Mouse (Mus musculus): ENCODE measurements around the gene Nlk.

Gene Nlk

DNA sequence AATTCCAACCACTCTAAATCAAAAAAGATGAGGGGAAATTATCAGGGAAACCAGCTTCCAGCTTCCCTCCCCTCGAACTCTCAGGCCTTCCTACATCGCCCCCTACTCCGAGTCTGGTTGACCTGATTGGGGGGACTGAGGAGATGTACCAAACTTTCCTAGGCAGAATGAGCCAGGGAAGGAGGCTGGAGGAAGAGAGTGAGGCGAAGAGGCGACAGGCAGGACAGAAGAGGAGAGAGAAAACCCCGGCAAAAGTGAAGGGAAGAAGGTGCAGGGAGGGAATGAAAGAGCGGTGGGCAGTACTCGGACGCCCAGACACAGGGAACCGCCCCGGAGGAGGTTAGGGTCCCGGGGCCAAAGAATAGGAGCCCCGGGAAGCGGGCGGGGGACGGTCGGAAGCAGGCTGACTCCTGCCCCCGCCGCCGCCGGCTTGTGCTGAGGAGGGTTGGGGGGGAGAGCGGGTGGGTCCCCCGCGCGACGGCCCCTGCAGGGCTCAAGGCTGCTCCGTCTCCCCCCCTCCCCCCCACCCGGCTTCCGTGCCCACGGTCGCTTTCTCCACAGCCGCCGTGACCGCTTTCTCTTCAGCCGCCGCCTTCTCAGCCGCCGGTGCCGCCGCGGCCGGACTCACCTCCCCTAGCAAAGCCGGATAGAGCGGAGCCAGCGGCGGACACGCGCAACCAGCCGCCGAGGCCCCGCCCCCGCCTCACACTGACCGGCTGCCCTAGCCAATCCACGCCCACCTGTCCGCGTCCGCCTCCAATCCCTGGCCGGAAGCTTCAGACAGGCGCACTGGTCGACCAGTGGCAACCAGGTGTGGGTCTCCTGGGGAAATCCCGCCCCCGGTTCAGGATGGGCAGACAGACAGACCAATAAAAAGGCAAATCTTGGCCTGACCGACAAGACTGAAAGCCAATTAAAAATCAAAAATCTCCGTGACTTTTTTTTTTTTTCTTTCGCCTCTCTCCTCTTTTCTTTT is at the start of gene Nlk:
Gene Nlk, minus strand, starts transcription at position 597 of the 976 bp plus-strand sequence.
- peak; percentile 100 for DNase-seq (ENCODE audit: low spot score in 2 of 2)

DNA sequence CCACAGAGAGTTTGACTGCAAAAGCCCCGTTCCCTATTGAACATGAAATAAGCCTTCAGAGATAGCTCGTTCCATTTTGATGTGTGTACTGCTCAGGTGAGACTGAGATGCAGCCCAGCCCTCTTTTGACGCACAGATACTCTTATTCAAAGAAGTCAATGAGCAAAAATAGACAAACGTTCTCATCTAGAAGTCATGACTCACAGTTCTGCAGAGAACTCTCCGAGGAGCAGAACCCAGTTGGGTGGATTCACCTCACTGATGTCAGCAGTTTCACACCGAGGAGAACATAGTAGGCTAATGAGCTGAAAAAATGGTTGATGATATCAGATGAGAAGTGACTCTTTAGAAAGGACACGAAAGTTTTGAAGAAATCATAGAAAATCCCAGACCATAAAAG is 49.1 kb upstream of the Nlk start:
- no peak for DNase-seq (ENCODE audit: low spot score in 2 of 2)

DNA sequence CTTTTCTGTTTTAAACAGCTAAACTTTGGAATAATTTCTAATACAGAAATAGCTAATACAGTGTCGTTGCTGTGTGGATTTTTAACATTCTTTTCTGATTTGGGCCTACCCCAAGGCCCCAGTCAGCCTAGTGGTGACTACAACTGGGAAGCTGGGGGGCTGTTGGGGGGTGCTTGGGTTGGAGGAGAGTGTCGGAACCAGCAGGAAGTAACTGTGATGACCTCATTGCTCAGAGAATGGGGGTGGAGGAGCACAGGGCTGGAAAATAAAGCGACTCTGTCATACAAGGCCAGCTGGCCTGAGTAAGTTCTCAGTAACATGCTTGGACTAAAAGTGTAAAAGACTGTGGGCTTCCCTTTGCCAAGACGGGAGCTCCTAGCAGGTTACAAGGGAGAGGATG is 48.3 kb upstream of the Nlk start:
- no peak for DNase-seq (ENCODE audit: low spot score in 2 of 2)

- DNase-seq (ENCODE audit: low spot score in 2 of 2): no peak
These were observed 45.3 kb upstream of the Nlk start for GRCm38 (mm10) chr11:78742461-78742860.

GRCm38 (mm10) chr11:78741958-78742357 is 44.8 kb upstream of the Nlk start:
- DNase-seq (ENCODE audit: low spot score in 2 of 2): no peak

DNA sequence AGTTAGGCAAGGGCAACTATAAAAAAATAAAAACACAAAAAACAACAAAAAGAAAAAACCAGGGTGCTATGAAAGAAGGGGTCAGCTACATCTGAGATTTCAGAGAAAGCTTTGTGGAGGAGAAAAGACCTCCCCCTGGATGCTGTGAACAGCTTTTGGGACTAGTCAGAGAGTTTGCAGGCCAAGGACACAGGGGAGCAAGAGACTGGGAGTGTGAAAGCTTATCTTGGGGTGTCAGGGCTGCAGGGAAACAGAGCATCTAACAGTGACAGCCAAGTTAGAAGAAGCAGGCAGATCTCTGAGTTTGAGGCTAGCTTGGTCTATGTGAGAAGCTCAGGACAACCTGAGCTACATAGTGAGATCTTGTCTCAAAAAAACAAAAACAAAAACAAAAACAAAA is 42.2 kb upstream of the Nlk start:
- no peak for DNase-seq (ENCODE audit: low spot score in 2 of 2)

DNA sequence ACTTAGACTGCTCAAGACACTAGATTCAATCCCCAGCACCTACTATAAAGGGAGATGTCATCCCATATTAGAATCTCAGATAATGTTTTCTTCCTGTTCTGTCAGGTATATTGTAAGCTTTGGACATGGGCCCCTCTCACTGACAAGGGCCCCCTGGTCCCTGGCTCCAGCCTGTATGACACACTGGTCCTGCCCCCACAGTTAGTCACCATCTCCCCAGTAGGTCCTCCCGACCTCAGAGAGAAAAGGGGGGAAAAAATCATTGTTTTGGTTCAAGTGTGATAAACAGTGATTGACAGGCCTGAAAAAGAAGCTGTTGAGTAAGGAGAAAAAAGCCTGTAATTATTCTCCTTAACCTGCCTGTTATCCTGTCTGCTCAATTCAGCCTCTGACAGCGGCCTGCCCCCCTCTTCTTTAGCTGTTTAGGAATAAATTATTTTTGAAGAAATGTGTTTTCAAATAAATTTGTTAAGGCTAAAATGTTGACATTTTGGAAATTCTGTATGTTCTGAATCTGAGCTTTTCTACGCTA is 39.8 kb upstream of the Nlk start:
- DNase-seq (ENCODE audit: low spot score in 2 of 2): no peak

DNA sequence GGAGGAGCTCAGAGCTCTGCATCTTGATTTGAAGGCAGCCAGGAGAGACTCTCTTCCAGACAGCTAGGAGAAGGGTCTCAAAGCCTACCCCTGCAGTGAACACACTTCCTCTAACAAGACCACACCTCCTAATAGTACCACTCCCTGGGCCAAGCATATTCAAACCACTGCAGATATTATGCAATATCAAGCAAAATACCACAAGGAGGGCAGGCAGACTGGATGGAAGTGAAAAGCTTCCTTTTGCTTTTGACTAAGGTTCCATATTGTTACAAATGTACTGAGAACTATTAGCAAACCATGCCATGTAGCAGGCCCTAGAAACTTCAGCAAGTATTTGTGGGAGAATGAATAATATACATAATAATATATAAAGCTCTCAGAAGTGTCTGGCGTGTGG is 38.0 kb upstream of the Nlk start:
- no peak for DNase-seq (ENCODE audit: low spot score in 2 of 2)

DNA sequence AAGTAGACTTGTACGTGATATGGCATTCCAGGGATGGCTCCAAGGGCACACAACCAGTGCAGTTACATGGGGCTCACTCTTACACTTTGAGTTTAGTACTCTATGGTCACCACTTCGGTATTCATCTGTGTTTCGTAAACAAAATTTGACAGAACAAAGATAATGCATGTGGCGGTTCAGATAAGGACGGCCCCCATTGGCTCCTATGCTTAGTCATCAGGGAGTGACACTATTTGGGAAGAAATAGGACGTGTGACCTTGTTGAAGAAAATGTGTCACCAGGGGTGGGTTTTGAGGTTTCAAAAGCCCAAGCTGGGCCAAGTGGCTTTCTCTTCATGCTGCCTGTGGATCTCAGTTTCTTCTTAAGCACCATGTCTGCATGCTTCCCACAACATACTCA is 35.4 kb upstream of the Nlk start:
- DNase-seq (ENCODE audit: low spot score in 2 of 2): no peak

DNA sequence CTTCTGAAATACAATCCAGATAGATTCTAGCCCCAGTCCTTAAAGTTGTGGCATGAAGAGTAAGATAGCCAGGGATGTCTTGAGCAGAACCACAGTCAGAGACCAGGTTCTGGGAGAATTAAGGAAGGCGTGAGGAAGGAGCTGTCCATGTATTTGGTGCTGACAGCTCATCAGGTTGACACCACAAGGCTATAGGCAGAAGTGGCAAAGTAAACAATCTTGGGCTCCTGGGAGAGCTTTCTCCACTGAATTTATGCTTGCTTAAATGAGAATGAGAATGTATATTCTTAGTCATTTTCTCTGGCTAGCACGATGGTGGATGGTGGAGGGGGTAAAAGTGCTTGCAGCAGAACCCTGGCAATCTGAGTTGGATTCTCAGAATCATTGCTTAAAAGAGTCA is 33.7 kb upstream of the Nlk start:
- no peak for DNase-seq (ENCODE audit: low spot score in 2 of 2)

GRCm38 (mm10) chr11:78728041-78728440 is 30.9 kb upstream of the Nlk start:
- DNase-seq (ENCODE audit: low spot score in 2 of 2): no peak

GRCm38 (mm10) chr11:78726366-78726765 is 29.2 kb upstream of the Nlk start:
- DNase-seq (ENCODE audit: low spot score in 2 of 2): no peak

- DNase-seq (ENCODE audit: low spot score in 2 of 2): no peak
These were observed 27.6 kb upstream of the Nlk start for GRCm38 (mm10) chr11:78724792-78725191.

DNA sequence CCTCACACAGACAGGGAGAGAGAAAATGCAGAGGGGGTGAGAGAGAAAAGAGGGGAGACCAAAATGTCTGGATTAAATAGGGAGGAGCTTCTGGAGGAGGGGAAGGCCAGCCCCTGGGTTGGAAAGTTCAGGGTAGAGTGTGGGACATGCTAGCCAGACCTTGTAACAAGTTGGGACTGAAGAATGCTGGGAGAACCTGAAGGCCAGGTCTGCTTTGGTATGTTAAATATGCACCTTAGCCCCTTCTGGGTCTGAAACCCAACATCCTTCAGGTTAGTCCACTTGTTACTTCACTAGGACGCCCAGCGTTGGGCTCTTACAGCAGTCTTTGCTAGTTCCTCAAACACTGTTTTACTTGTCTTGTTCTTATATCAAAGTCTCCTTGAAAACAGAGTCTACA is 24.2 kb upstream of the Nlk start:
- DNase-seq (ENCODE audit: low spot score in 2 of 2): no peak

- DNase-seq (ENCODE audit: low spot score in 2 of 2): no peak
These were observed 20.5 kb upstream of the Nlk start for GRCm38 (mm10) chr11:78717655-78718054.

GRCm38 (mm10) chr11:78708642-78709041 is 11.5 kb upstream of the Nlk start:
- DNase-seq (ENCODE audit: low spot score in 2 of 2): no peak

DNA sequence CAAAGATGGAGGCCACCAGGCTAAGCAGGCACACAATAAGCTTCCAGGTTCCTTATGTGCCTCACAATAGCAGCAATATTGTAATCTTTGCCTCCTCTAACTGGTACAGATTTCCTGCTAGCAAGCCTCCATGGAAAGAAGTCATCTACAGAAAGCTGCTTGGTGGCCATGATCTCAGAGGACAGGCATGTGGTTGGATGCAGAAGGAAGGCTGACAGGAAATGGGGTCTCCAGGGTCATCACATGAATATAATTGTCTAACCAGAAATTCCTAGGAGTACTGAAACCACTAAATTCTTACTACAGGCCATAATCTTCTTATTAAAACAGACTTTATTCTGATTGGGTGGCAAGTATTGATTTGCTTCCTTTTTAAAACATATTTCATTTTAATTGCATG is 8.9 kb upstream of the Nlk start:
- DNase-seq (ENCODE audit: low spot score in 2 of 2): no peak

GRCm38 (mm10) chr11:78703085-78703484 is 5.9 kb upstream of the Nlk start:
- DNase-seq (ENCODE audit: low spot score in 2 of 2): no peak

DNA sequence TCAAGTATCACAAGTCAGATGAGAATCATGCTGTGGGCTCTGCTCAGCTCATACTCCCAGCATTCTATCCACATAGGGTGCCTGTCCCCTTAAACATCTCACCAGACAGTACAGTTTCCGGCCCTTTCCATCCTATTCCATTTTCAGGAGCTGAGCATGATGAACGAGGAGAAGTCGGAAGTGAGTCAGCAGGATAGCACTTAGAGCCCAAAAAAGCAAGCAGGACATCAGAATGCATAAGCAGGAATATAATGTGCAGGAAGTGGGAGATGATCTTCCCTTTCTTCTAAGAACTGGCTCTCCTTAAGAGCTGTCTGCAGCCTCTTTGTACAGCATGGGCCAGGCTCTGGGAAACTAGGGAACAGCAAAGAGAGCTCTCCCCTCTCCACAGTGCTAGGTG is 5.1 kb upstream of the Nlk start:
- DNase-seq (ENCODE audit: low spot score in 2 of 2): no peak

DNA sequence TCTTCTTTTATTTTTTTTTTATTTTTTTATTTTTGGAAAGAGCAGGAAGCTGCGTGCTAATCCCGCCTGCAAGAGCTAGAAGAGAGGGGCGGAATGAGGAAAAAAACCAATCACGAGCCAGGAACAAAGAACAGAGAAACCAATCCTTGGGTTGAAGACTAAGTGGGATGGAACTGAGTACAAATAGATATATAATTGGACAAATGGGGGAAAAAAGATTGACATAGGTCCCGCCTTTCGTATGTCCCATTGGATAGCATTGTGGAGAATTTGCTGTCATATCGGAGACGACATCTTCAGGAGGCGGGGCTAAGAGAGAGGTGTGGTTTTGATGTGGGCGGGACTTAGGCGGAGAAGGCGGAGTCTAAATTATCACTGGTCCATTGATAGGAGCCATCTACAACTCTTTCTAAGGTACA is 589 bp upstream of the Nlk start:
- DNase-seq (ENCODE audit: low spot score in 2 of 2): peak; percentile 87 to 94

- no peak for DNase-seq (ENCODE audit: low spot score in 2 of 2)
These were observed 2.9 kb downstream of the Nlk start for GRCm38 (mm10) chr11:78694249-78694648.

GRCm38 (mm10) chr11:78693307-78693706 is 3.9 kb downstream of the Nlk start:
- no peak for DNase-seq (ENCODE audit: low spot score in 2 of 2)

- no peak for DNase-seq (ENCODE audit: low spot score in 2 of 2)
These were observed 6.0 kb downstream of the Nlk start for GRCm38 (mm10) chr11:78691201-78691600.

All from spleen, postnatal 36 days (tissue).